Mouse (Mus musculus) liver, embryonic 14.5 days (tissue): Measurements from ENCODE around the gene Fxn.

Experiments
- CTCF ChIP-seq: IDR thresholded peaks from 2 replicates; pipeline ENCODE4 v1.5.1; 2016; ENCODE audit warnings: antibody characterized with exemption, low read depth, control low read depth
- EP300 ChIP-seq: IDR thresholded peaks from 2 replicates; pipeline ENCODE4 v1.6.1; 2016; ENCODE audit warnings: antibody characterized with exemption, low read depth

- TF ChIP-seq CTCF (no peak), EP300 (no peak)
Observed at GRCm38 (mm10) chr19:24280601-24281228, at the start of gene Fxn.
